Mouse (Mus musculus): ENCODE measurements around the gene Itpr2. TPM values are rescaled to one million over a fixed set of nuclear protein-coding genes. Genes with fewer than 3 reads are reported as not detected.

Gene Itpr2
- polyA plus RNA-seq, 1 experiment from 2014 or later = 49.4 TPM

GRCm38 (mm10) chr6:146429694-146430380 is 72.2 kb downstream of the Itpr2 start:
- no peaks in the 10 kb centered on the region; the same call in 1 of the 2 replicates for H3K4me1 ChIP-seq (ENCODE audit: control insufficient read depth, insufficient read depth, low read length)
- no peak overlapping the region for H3K27ac ChIP-seq (ENCODE audit: low read length)
- no peaks in the 10 kb centered on the region for H3K36me3 ChIP-seq (ENCODE audit: control insufficient read depth, insufficient read depth)
- no peaks in the 10 kb centered on the region for H3K9me3 ChIP-seq (replicated peaks; ENCODE audit: control insufficient read depth, low read length)
- H3K9ac ChIP-seq (ENCODE audit: low read length) = no peak overlapping the region
- ATAC-seq (replicated peaks; ENCODE audit: extremely low read depth, insufficient read depth, low FRiP score) = 0 out of 2 replicates have a peak, but pooled peaks have one; percentile 44
- no peak overlapping the region for H3K4me2 ChIP-seq (ENCODE audit: low read depth, low read length)
- no peak overlapping the region for H3K4me3 ChIP-seq (ENCODE audit: low read length)
- WGBS = 47% methylated on average over 9 of the region's 9 CpGs
- no peaks in the 10 kb centered on the region for H3K27me3 ChIP-seq (ENCODE audit: control insufficient read depth, insufficient read depth, low read length)

- Histone ChIP-seq H3K27ac (ENCODE audit: low read length) (no peak overlapping the region), H3K4me1 (ENCODE audit: control insufficient read depth, insufficient read depth, low read length) (0 out of 2 replicates have a peak, but pooled peaks cover 5% of the 10 kb centered on the region), H3K9ac (ENCODE audit: low read length) (no peak overlapping the region), H3K4me2 (ENCODE audit: low read depth, low read length) (no peak overlapping the region), H3K4me3 (ENCODE audit: low read length) (no peak overlapping the region), H3K9me3 (replicated peaks; ENCODE audit: control insufficient read depth, low read length) (no peaks in the 10 kb centered on the region), H3K27me3 (ENCODE audit: control insufficient read depth, insufficient read depth, low read length) (no peaks in the 10 kb centered on the region), H3K36me3 (ENCODE audit: control insufficient read depth, insufficient read depth) (peaks cover 12% of the 10 kb centered on the region)
- WGBS = 79% methylated on average over 3 of the region's 3 CpGs
- no peak for ATAC-seq (replicated peaks; ENCODE audit: extremely low read depth, insufficient read depth, low FRiP score)
These were observed 77.2 kb downstream of the Itpr2 start for GRCm38 (mm10) chr6:146424778-146425177.

GRCm38 (mm10) chr6:146424326-146424725 is 77.7 kb downstream of the Itpr2 start:
- no peak overlapping the region for H3K4me3 ChIP-seq (ENCODE audit: low read length)
- no peak for ATAC-seq (replicated peaks; ENCODE audit: extremely low read depth, insufficient read depth, low FRiP score)

GRCm38 (mm10) chr6:146420718-146421117 is 81.3 kb downstream of the Itpr2 start:
- Histone ChIP-seq H3K9me3 (replicated peaks; ENCODE audit: control insufficient read depth, low read length) (no peaks in the 10 kb centered on the region), H3K4me3 (ENCODE audit: low read length) (no peak overlapping the region), H3K4me2 (ENCODE audit: low read depth, low read length) (no peak overlapping the region), H3K27ac (ENCODE audit: low read length) (peak overlapping the region; percentile 39; the same call in 1 of the 2 replicates), H3K36me3 (ENCODE audit: control insufficient read depth, insufficient read depth) (peaks cover 19% of the 10 kb centered on the region), H3K27me3 (ENCODE audit: control insufficient read depth, insufficient read depth, low read length) (no peaks in the 10 kb centered on the region), H3K9ac (ENCODE audit: low read length) (no peak overlapping the region), H3K4me1 (ENCODE audit: control insufficient read depth, insufficient read depth, low read length) (0 out of 2 replicates have a peak, but pooled peaks cover 5% of the 10 kb centered on the region)
- ATAC-seq (replicated peaks; ENCODE audit: extremely low read depth, insufficient read depth, low FRiP score) = no peak; the same call in 1 of the 2 replicates
- WGBS = 48% methylated on average over 6 of the region's 6 CpGs

More at GRCm38 (mm10) chr6:146424326-146424725, 77.7 kb downstream of the Itpr2 start:
- H3K36me3 ChIP-seq (ENCODE audit: control insufficient read depth, insufficient read depth) = peaks cover 12% of the 10 kb centered on the region
- WGBS = 62% methylated on average over 6 of the region's 6 CpGs
- H3K27ac ChIP-seq (ENCODE audit: low read length) = no peak overlapping the region
- 0 out of 2 replicates have a peak, but pooled peaks cover 5% of the 10 kb centered on the region for H3K4me1 ChIP-seq (ENCODE audit: control insufficient read depth, insufficient read depth, low read length)
- H3K9me3 ChIP-seq (replicated peaks; ENCODE audit: control insufficient read depth, low read length) = no peaks in the 10 kb centered on the region
- H3K9ac ChIP-seq (ENCODE audit: low read length) = no peak overlapping the region
- no peak overlapping the region for H3K4me2 ChIP-seq (ENCODE audit: low read depth, low read length)
- H3K27me3 ChIP-seq (ENCODE audit: control insufficient read depth, insufficient read depth, low read length) = no peaks in the 10 kb centered on the region

- 78% methylated on average over 2 of the region's 2 CpGs for WGBS
- no peaks in the 10 kb centered on the region for H3K27me3 ChIP-seq (ENCODE audit: control insufficient read depth, insufficient read depth, low read length)
- H3K27ac ChIP-seq (ENCODE audit: low read length) = no peak overlapping the region
- no peaks in the 10 kb centered on the region for H3K9me3 ChIP-seq (replicated peaks; ENCODE audit: control insufficient read depth, low read length)
- H3K4me2 ChIP-seq (ENCODE audit: low read depth, low read length) = no peak overlapping the region
- H3K36me3 ChIP-seq (ENCODE audit: control insufficient read depth, insufficient read depth) = peaks cover 14% of the 10 kb centered on the region; the same call in 1 of the 2 replicates
- H3K4me3 ChIP-seq (ENCODE audit: low read length) = no peak overlapping the region
- ATAC-seq (replicated peaks; ENCODE audit: extremely low read depth, insufficient read depth, low FRiP score) = no peak
- no peak overlapping the region for H3K9ac ChIP-seq (ENCODE audit: low read length)
- peaks cover 9% of the 10 kb centered on the region for H3K4me1 ChIP-seq (ENCODE audit: control insufficient read depth, insufficient read depth, low read length)
These were observed 85.6 kb downstream of the Itpr2 start for GRCm38 (mm10) chr6:146416461-146416860.

- no peak overlapping the region for H3K9ac ChIP-seq (ENCODE audit: low read length)
- H3K27me3 ChIP-seq (ENCODE audit: control insufficient read depth, insufficient read depth, low read length) = no peaks in the 10 kb centered on the region
- H3K27ac ChIP-seq (ENCODE audit: low read length) = peak overlapping the region; percentile 48; the same call in 1 of the 2 replicates
- H3K4me1 ChIP-seq (ENCODE audit: control insufficient read depth, insufficient read depth, low read length) = peaks cover 17% of the 10 kb centered on the region
- no peaks in the 10 kb centered on the region for H3K9me3 ChIP-seq (replicated peaks; ENCODE audit: control insufficient read depth, low read length)
- WGBS = 53% methylated on average over 7 of the region's 7 CpGs
- H3K36me3 ChIP-seq (ENCODE audit: control insufficient read depth, insufficient read depth) = peaks cover 14% of the 10 kb centered on the region; the same call in 1 of the 2 replicates
- peak; percentile 28; the same call in 1 of the 2 replicates for ATAC-seq (replicated peaks; ENCODE audit: extremely low read depth, insufficient read depth, low FRiP score)
- no peak overlapping the region for H3K4me3 ChIP-seq (ENCODE audit: low read length)
- no peak overlapping the region for H3K4me2 ChIP-seq (ENCODE audit: low read depth, low read length)
These were observed 87.9 kb downstream of the Itpr2 start for GRCm38 (mm10) chr6:146414094-146414493.

GRCm38 (mm10) chr6:146411446-146412070 is 90.5 kb downstream of the Itpr2 start:
- Histone ChIP-seq H3K36me3 (ENCODE audit: control insufficient read depth, insufficient read depth) (peaks cover 8% of the 10 kb centered on the region; the same call in 1 of the 2 replicates), H3K4me2 (ENCODE audit: low read depth, low read length) (no peak overlapping the region), H3K4me1 (ENCODE audit: control insufficient read depth, insufficient read depth, low read length) (peaks cover 17% of the 10 kb centered on the region), H3K9ac (ENCODE audit: low read length) (no peak overlapping the region), H3K27me3 (ENCODE audit: control insufficient read depth, insufficient read depth, low read length) (no peaks in the 10 kb centered on the region), H3K4me3 (ENCODE audit: low read length) (no peak overlapping the region), H3K27ac (ENCODE audit: low read length) (no peak overlapping the region), H3K9me3 (replicated peaks; ENCODE audit: control insufficient read depth, low read length) (no peaks in the 10 kb centered on the region)
- 85% methylated on average over 16 of the region's 16 CpGs for WGBS
- no peak for ATAC-seq (replicated peaks; ENCODE audit: extremely low read depth, insufficient read depth, low FRiP score)

GRCm38 (mm10) chr6:146410427-146410810 is 91.6 kb downstream of the Itpr2 start:
- Histone ChIP-seq H3K4me2 (ENCODE audit: low read depth, low read length) (no peak overlapping the region), H3K9ac (ENCODE audit: low read length) (0 out of 2 replicates have a peak overlapping the region, but pooled peaks have one; percentile 14), H3K4me3 (ENCODE audit: low read length) (no peak overlapping the region), H3K27me3 (ENCODE audit: control insufficient read depth, insufficient read depth, low read length) (no peaks in the 10 kb centered on the region), H3K4me1 (ENCODE audit: control insufficient read depth, insufficient read depth, low read length) (peaks cover 17% of the 10 kb centered on the region), H3K9me3 (replicated peaks; ENCODE audit: control insufficient read depth, low read length) (no peaks in the 10 kb centered on the region), H3K27ac (ENCODE audit: low read length) (no peak overlapping the region; the same call in 1 of the 2 replicates), H3K36me3 (ENCODE audit: control insufficient read depth, insufficient read depth) (peaks cover 8% of the 10 kb centered on the region; the same call in 1 of the 2 replicates)
- no peak for ATAC-seq (replicated peaks; ENCODE audit: extremely low read depth, insufficient read depth, low FRiP score)
- WGBS = 75% methylated on average over 6 of the region's 6 CpGs
